Mouse (Mus musculus): ENCODE measurements around the gene Rps18. TPM values are rescaled to one million over a fixed set of nuclear protein-coding genes. Genes with fewer than 3 reads are reported as not detected.

Rps18 gene
- polyA plus RNA-seq, 1 experiment from 2014 or later, result 2,437 TPM

DNA sequence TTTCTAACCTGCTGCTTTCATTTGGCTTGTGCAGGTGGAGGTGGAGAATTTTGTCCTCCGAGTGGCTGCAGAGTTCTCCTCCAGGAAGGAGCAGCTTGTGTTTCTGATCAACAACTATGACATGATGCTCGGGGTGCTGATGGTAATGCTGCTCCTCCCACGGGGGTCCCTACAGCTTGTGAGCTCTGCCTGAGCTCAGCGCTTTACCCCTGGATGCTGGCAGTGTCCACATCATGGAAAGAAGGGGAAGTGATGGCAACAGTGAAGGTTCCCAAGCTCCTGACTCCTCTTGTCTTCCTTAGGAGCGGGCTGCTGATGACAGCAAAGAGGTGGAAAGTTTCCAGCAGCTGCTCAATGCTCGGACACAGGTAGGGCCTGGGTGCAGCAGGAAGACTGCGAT lies 7.1 kb upstream of the Rps18 start:
- Histone ChIP-seq H3K9me3 (ENCODE audit: control insufficient read depth, low read length) (no peaks in the 10 kb centered on the region), H3K27me3 (replicated peaks; ENCODE audit: control insufficient read depth, insufficient read depth, low read length) (no peaks in the 10 kb centered on the region), H3K27ac (ENCODE audit: low read depth) (no peak overlapping the region), H3K4me3 (ENCODE audit: low read depth, low read length) (no peak overlapping the region), H3K36me3 (ENCODE audit: control insufficient read depth, insufficient read depth, low read length) (peaks cover 63% of the 10 kb centered on the region), H3K4me1 (replicated peaks; ENCODE audit: control insufficient read depth, insufficient read depth, low read length) (no peaks in the 10 kb centered on the region), H3K4me2 (ENCODE audit: low read length) (no peak overlapping the region), H3K9ac (ENCODE audit: low read length) (no peak overlapping the region)
- DNase-seq (ENCODE audit: low spot score) (no peak), ATAC-seq (replicated peaks; ENCODE audit: low FRiP score, low TSS enrichment, low read depth) (no peak)
- WGBS, result 92% methylated on average over 7 of the region's 7 CpGs

DNA sequence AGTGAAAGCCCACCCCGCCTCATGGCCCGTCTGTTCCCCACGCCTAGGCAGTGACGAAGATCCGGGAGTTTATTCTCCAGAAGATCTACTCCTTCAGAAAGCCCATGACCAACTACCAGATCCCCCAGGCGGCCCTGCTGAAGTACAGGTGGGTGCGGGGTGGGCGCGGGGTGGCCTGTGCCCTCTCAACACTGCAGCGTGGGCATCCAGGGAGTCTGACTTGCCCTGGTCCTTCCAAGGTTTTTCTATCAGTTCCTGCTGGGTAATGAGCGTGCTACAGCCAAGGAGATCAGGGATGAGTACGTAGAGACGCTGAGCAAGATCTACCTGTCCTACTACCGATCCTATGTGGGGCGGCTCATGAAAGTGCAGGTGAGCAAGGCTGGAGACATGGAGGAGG lies 4.1 kb upstream of the Rps18 start:
- Histone ChIP-seq H3K4me3 (ENCODE audit: low read depth, low read length) (no peak overlapping the region), H3K9me3 (ENCODE audit: control insufficient read depth, low read length) (no peaks in the 10 kb centered on the region), H3K4me1 (replicated peaks; ENCODE audit: control insufficient read depth, insufficient read depth, low read length) (peaks cover 7% of the 10 kb centered on the region; the same call in 1 of the 2 replicates), H3K36me3 (ENCODE audit: control insufficient read depth, insufficient read depth, low read length) (peaks cover 52% of the 10 kb centered on the region), H3K27ac (ENCODE audit: low read depth) (no peak overlapping the region), H3K27me3 (replicated peaks; ENCODE audit: control insufficient read depth, insufficient read depth, low read length) (no peaks in the 10 kb centered on the region), H3K9ac (ENCODE audit: low read length) (no peak overlapping the region), H3K4me2 (ENCODE audit: low read length) (no peak overlapping the region)
- ATAC-seq (replicated peaks; ENCODE audit: low FRiP score, low TSS enrichment, low read depth) (no peak), DNase-seq (ENCODE audit: low spot score) (no peak)
- WGBS, result 94% methylated on average over 15 of the region's 15 CpGs

DNA sequence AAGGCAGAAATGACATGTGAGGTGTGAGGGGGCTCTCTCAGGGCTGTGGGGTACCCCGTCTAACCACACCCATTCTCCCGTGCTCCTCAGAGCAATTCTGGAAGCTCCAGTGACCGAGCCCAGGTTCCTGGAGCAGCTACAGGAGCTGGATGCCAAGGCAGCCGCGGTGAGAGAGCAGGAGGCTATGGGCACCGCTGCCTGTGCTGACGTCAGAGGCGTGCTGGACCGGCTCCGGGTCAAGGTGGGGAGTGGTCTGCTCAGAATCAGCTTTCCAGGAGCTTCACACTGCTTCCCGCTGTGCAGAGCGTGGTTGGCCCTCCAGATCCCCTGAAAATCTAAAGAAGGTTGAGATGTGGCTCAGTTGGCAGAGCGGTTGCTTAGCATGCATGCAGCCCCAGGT lies 3.3 kb upstream of the Rps18 start:
- Histone ChIP-seq H3K9me3 (ENCODE audit: control insufficient read depth, low read length) (no peaks in the 10 kb centered on the region), H3K36me3 (ENCODE audit: control insufficient read depth, insufficient read depth, low read length) (peaks cover 56% of the 10 kb centered on the region), H3K9ac (ENCODE audit: low read length) (no peak overlapping the region), H3K4me1 (replicated peaks; ENCODE audit: control insufficient read depth, insufficient read depth, low read length) (peaks cover 13% of the 10 kb centered on the region), H3K4me2 (ENCODE audit: low read length) (no peak overlapping the region), H3K4me3 (ENCODE audit: low read depth, low read length) (no peak overlapping the region), H3K27ac (ENCODE audit: low read depth) (no peak overlapping the region), H3K27me3 (replicated peaks; ENCODE audit: control insufficient read depth, insufficient read depth, low read length) (no peaks in the 10 kb centered on the region)
- 95% methylated on average over 13 of the region's 13 CpGs for WGBS
- ATAC-seq (replicated peaks; ENCODE audit: low FRiP score, low TSS enrichment, low read depth) (no peak), DNase-seq (ENCODE audit: low spot score) (no peak)

DNA sequence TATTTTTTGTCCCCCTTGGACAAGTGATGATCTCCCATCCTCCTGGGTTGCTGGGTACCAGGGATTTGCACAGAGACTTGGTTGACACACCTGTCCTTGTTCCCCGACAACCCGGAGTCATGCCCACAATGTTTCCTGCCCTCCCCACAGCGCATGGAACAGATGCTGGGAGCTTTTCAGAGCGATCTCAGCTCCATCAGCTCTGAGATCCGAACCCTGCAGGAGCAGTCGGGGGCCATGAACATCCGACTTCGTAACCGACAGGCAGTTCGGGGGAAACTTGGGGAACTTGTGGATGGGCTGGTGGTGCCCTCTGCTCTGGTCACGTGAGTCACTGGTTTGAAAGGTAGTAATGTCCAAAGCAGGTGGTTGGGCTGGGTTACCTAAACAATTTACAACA lies 2.6 kb upstream of the Rps18 start:
- no peak overlapping the region for H3K4me2 ChIP-seq (ENCODE audit: low read length)
- DNase-seq (ENCODE audit: low spot score) (no peak), ATAC-seq (replicated peaks; ENCODE audit: low FRiP score, low TSS enrichment, low read depth) (no peak)
- peaks cover 62% of the 10 kb centered on the region for H3K36me3 ChIP-seq (ENCODE audit: control insufficient read depth, insufficient read depth, low read length)
- no peak overlapping the region for H3K4me3 ChIP-seq (ENCODE audit: low read depth, low read length)
- 94% methylated on average over 11 of the region's 11 CpGs for WGBS
- no peak overlapping the region for H3K9ac ChIP-seq (ENCODE audit: low read length)
- no peak overlapping the region for H3K27ac ChIP-seq (ENCODE audit: low read depth)
- no peaks in the 10 kb centered on the region for H3K27me3 ChIP-seq (replicated peaks; ENCODE audit: control insufficient read depth, insufficient read depth, low read length)
- no peaks in the 10 kb centered on the region for H3K9me3 ChIP-seq (ENCODE audit: control insufficient read depth, low read length)
- peaks cover 19% of the 10 kb centered on the region for H3K4me1 ChIP-seq (replicated peaks; ENCODE audit: control insufficient read depth, insufficient read depth, low read length)

DNA sequence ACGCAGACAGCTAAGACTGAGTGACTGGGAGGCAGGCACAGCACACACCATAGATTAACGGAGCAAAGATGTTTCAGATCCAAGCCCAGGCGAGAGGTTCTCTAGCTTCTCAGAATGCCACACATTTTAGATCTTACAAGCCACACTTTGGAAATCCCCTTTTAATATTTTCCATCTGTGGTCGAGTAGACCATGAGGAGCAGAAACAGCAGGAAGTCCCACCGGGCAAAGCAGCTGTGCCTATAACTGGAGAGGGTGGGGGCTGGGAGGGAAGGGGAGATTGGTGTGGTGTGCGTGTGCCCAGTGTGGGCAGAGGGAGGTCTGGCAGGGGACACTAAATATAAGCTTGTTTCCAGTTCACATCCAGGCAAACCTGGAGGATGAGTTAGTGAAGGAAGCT lies 1.7 kb upstream of the Rps18 start:
- H3K4me3 ChIP-seq (ENCODE audit: low read depth, low read length), result no peak overlapping the region
- H3K27me3 ChIP-seq (replicated peaks; ENCODE audit: control insufficient read depth, insufficient read depth, low read length), result no peaks in the 10 kb centered on the region
- H3K4me2 ChIP-seq (ENCODE audit: low read length), result no peak overlapping the region
- WGBS, result 91% methylated on average over 6 of the region's 6 CpGs
- DNase-seq (ENCODE audit: low spot score), result no peak
- no peak overlapping the region for H3K27ac ChIP-seq (ENCODE audit: low read depth)
- H3K36me3 ChIP-seq (ENCODE audit: control insufficient read depth, insufficient read depth, low read length), result peaks cover 62% of the 10 kb centered on the region
- no peak for ATAC-seq (replicated peaks; ENCODE audit: low FRiP score, low TSS enrichment, low read depth)
- no peaks in the 10 kb centered on the region for H3K9me3 ChIP-seq (ENCODE audit: control insufficient read depth, low read length)
- H3K9ac ChIP-seq (ENCODE audit: low read length), result no peak overlapping the region
- H3K4me1 ChIP-seq (replicated peaks; ENCODE audit: control insufficient read depth, insufficient read depth, low read length), result peaks cover 29% of the 10 kb centered on the region

DNA sequence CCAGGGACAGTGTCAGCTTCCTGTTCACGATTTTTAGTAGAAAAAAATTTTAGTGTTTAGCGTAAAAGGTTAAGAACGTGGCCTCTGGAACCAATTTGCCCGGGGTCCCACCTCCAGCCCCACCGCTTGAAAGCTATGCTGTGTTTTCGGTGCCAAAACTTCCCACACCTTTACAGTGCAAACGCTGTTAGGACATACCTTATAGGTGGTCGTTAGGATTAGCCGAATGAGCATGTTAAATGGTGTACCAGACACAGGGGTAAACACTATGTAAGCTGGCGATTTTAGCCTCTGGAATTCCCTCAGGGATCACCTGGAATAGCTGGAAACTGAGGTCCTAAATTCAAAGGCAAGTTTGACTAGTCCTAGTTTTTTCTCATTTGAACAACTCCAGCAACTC lies 535 bp upstream of the Rps18 start:
- H3K27me3 ChIP-seq (replicated peaks; ENCODE audit: control insufficient read depth, insufficient read depth, low read length), result no peaks in the 10 kb centered on the region
- peak overlapping the region; percentile 99 for H3K4me2 ChIP-seq (ENCODE audit: low read length)
- peaks cover 34% of the 10 kb centered on the region for H3K4me1 ChIP-seq (replicated peaks; ENCODE audit: control insufficient read depth, insufficient read depth, low read length)
- DNase-seq (ENCODE audit: low spot score), result no peak
- peak overlapping the region; percentile 92 for H3K27ac ChIP-seq (ENCODE audit: low read depth)
- WGBS, result 7% methylated on average over 10 of the region's 10 CpGs
- peak overlapping the region; percentile 99 for H3K4me3 ChIP-seq (ENCODE audit: low read depth, low read length)
- no peaks in the 10 kb centered on the region for H3K9me3 ChIP-seq (ENCODE audit: control insufficient read depth, low read length)
- peaks cover 58% of the 10 kb centered on the region for H3K36me3 ChIP-seq (ENCODE audit: control insufficient read depth, insufficient read depth, low read length)
- H3K9ac ChIP-seq (ENCODE audit: low read length), result peak overlapping the region; percentile 78
- ATAC-seq (replicated peaks; ENCODE audit: low FRiP score, low TSS enrichment, low read depth), result no peak

DNA sequence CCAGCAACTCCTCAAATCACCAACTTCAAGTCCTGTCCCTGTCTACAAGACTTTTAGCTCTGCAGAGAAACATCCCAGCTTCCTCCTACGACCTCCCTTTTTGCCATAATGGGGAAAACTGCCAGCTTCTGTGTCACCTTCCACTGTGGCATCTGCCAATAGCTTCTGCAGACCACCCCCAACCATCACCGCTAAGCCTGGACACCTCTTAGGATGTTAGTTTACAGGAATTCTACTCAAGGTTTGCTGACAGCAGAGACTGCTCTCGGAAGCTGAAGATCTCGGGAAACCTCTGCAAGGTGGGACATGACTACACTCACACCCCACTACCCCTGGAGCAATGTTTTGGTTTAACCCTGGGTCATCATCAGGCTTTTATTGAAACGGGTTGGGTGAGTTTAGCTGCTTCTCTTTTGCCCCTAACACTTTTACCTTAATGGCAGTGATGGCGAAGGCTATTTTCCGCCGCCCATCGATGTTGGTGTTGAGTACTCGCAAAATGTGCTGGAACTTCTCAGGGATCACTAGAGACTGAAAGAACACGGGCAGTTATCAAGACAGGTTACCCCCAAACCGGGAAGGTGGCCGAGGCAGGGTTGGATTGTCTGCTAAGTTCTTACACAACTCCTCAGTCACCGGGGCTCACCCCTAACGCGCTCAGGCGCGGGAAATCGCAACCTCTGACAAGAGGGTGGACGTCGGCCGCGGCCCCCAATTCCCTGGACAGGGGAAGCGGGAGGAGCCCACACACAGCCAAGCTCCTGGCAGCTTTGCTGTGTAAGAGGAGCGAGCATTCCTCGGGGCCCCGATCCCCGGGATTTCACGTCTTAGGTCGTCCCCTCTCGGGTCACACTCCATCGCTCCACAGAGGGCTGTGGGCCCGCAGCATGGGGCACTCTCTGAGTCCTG lies 901 bp downstream of the Rps18 start:
- no peak for DNase-seq (ENCODE audit: low spot score)
- Histone ChIP-seq H3K4me3 (ENCODE audit: low read depth, low read length) (peak overlapping the region; percentile 99), H3K4me2 (ENCODE audit: low read length) (peak overlapping the region; percentile 99), H3K9me3 (ENCODE audit: control insufficient read depth, low read length) (no peaks in the 10 kb centered on the region), H3K27ac (ENCODE audit: low read depth) (peak overlapping the region; percentile 92), H3K9ac (ENCODE audit: low read length) (peak overlapping the region; percentile 99), H3K36me3 (ENCODE audit: control insufficient read depth, insufficient read depth, low read length) (peaks cover 46% of the 10 kb centered on the region), H3K4me1 (replicated peaks; ENCODE audit: control insufficient read depth, insufficient read depth, low read length) (peaks cover 41% of the 10 kb centered on the region), H3K27me3 (replicated peaks; ENCODE audit: control insufficient read depth, insufficient read depth, low read length) (no peaks in the 10 kb centered on the region)
- under 1% methylated on average over 33 of the region's 33 CpGs for WGBS
- peak; percentile 25 for ATAC-seq (replicated peaks; ENCODE audit: low FRiP score, low TSS enrichment, low read depth)

DNA sequence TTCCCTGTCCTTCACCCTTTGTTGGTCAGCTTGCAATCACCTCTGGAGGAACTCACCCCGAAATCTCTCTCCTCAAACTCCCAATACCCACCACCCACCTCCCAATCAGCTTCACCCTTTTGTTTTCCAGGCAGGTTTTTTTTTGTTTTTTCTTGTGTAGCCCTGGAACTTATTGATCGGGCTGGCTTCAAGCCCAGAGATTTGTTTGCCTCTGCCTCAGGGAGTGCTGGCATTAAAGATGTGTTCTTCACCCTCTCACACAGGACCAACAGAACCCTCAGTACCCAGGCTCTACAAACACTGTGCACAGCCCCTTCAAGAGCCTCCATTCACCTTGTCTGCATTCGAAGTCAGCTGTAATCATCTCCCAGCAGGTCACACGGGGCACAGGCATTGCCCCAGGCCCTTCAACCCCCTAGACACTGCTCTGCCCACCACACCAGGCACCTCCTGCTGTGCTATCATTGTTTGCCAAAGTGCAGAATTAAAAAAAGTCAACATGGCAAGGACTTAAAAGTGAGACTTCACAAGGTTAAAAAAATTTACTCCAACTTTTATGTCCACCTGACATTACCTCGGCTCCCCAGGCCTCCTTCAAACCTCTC lies 1.7 kb downstream of the Rps18 start:
- peak overlapping the region; percentile 99 for H3K4me2 ChIP-seq (ENCODE audit: low read length)
- peaks cover 48% of the 10 kb centered on the region for H3K4me1 ChIP-seq (replicated peaks; ENCODE audit: control insufficient read depth, insufficient read depth, low read length)
- ATAC-seq (replicated peaks; ENCODE audit: low FRiP score, low TSS enrichment, low read depth), result no peak
- no peak for DNase-seq (ENCODE audit: low spot score)
- H3K4me3 ChIP-seq (ENCODE audit: low read depth, low read length), result peak overlapping the region; percentile 99
- WGBS, result 46% methylated on average over 5 of the region's 5 CpGs
- H3K9ac ChIP-seq (ENCODE audit: low read length), result peak overlapping the region; percentile 99
- H3K9me3 ChIP-seq (ENCODE audit: control insufficient read depth, low read length), result no peaks in the 10 kb centered on the region
- peak overlapping the region; percentile 92 for H3K27ac ChIP-seq (ENCODE audit: low read depth)
- no peaks in the 10 kb centered on the region for H3K27me3 ChIP-seq (replicated peaks; ENCODE audit: control insufficient read depth, insufficient read depth, low read length)
- peaks cover 43% of the 10 kb centered on the region for H3K36me3 ChIP-seq (ENCODE audit: control insufficient read depth, insufficient read depth, low read length)

Data from intestine, embryonic 14.5 days (tissue).